Mouse (Mus musculus): ENCODE results near the gene Nav2.

Gene Nav2

GRCm38 (mm10) chr7:49257234-49257906 lies 348.9 kb downstream of the Nav2 start:
- peak in 1 of 2 experiments; percentile 42 for DNase-seq

GRCm38 (mm10) chr7:49258088-49258487 lies 349.6 kb downstream of the Nav2 start:
- peak in 1 of 2 experiments; percentile 49 for DNase-seq

GRCm38 (mm10) chr7:49261941-49262511 lies 353.5 kb downstream of the Nav2 start:
- peak; percentile 75 to 81 for DNase-seq

GRCm38 (mm10) chr7:49266422-49266821 lies 357.9 kb downstream of the Nav2 start:
- DNase-seq, result peak; percentile 82 to 84

GRCm38 (mm10) chr7:49267621-49268325 lies 359.3 kb downstream of the Nav2 start:
- peak in 1 of 2 experiments; percentile 76 for DNase-seq

GRCm38 (mm10) chr7:49268401-49268921 lies 359.9 kb downstream of the Nav2 start:
- DNase-seq, result no peak

- DNase-seq, result no peak
These were observed 362.3 kb downstream of the Nav2 start for GRCm38 (mm10) chr7:49270855-49271254.

GRCm38 (mm10) chr7:49272445-49273439 lies 364.2 kb downstream of the Nav2 start:
- peak; percentile 89 to 90 for DNase-seq

GRCm38 (mm10) chr7:49273907-49274656 lies 365.6 kb downstream of the Nav2 start:
- DNase-seq, result no peak

GRCm38 (mm10) chr7:49274676-49275075 lies 366.2 kb downstream of the Nav2 start:
- DNase-seq, result peak in 1 of 2 experiments; percentile 62

GRCm38 (mm10) chr7:49276163-49276562 lies 367.6 kb downstream of the Nav2 start:
- no peak for DNase-seq

GRCm38 (mm10) chr7:49277685-49278084 lies 369.2 kb downstream of the Nav2 start:
- DNase-seq, result no peak

GRCm38 (mm10) chr7:49278531-49278930 lies 370.0 kb downstream of the Nav2 start:
- DNase-seq, result no peak

- no peak for DNase-seq
These were observed 371.9 kb downstream of the Nav2 start for GRCm38 (mm10) chr7:49280427-49280826.

GRCm38 (mm10) chr7:49282446-49282845 lies 373.9 kb downstream of the Nav2 start:
- no peak for DNase-seq

GRCm38 (mm10) chr7:49283507-49284361 lies 375.2 kb downstream of the Nav2 start:
- no peak for DNase-seq

- no peak for DNase-seq
These were observed 379.7 kb downstream of the Nav2 start for GRCm38 (mm10) chr7:49288186-49288585.

- DNase-seq, result no peak
These were observed 381.8 kb downstream of the Nav2 start for GRCm38 (mm10) chr7:49290308-49290707.

GRCm38 (mm10) chr7:49291208-49291892 lies 382.8 kb downstream of the Nav2 start:
- DNase-seq, result no peak

- DNase-seq, result no peak
These were observed 388.6 kb downstream of the Nav2 start for GRCm38 (mm10) chr7:49297148-49297547.

Data from cerebellum, postnatal 14 days (tissue).